Mouse (Mus musculus) small intestine, adult 2 months (tissue): ENCODE measurements around the gene Ctsw.

Experiments used
- CTCF ChIP-seq: fragments of 200-500 bp; IDR thresholded peaks from 2 replicates; pipeline ENCODE4 v1.5.1; 2012; ENCODE audit warnings: low read depth, mild to moderate bottlenecking, control low read depth, inconsistent platforms, low read length, moderate library complexity, mixed read lengths; ENCODE audit not compliant: insufficient replicate concordance, insufficient read length; ENCODE audit errors: extremely low read depth
- POLR2A ChIP-seq: fragments of 200-500 bp; IDR thresholded peaks from 2 replicates; pipeline ENCODE4 v1.6.1; 2012; ENCODE audit warnings: low read depth, mild to moderate bottlenecking, control low read depth, inconsistent platforms, low read length, moderate library complexity

DNA sequence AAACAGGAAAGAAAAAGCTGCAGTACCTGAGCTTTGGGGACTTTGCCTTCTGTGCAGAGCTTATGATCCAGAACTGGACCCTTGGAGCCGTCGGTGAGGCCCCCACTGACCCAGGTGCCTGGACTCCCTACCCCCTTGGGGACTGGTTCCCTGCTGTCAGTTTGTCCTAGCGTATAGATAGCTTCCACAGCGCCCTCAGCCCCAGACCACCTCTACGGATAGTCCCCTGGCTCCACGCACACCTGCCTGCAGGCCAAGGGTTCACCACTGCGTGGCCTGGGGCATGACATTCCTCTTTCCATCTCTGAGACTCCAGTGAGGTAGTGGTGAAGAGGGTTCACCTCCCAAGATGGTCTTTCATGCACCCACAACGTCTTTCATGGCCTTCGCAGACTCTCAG, 5.1 kb downstream of the Ctsw start:
- TF ChIP-seq CTCF, result no peak
- TF ChIP-seq POLR2A, result no peak
